Mouse (Mus musculus): ENCODE results near the gene Ufsp1.
"Not testable (repeated sequence)": the region's sequence is repeated elsewhere in the genome, so short reads cannot be mapped to it uniquely, and the experiment has no call there.

Ufsp1 gene

GRCm38 (mm10) chr5:137293839-137294743 is at the start of gene Ufsp1:
TSS of gene Ufsp1 (plus strand) at chr5:137294629.
- peak; percentile 95 to 96 for DNase-seq

GRCm38 (mm10) chr5:137263897-137264720 is 30.3 kb upstream of the Ufsp1 start:
- no peak for DNase-seq

- DNase-seq: no peak
These were observed 29.6 kb upstream of the Ufsp1 start for GRCm38 (mm10) chr5:137264787-137265186.

GRCm38 (mm10) chr5:137268131-137268910 is 26.1 kb upstream of the Ufsp1 start:
- DNase-seq: no peak

GRCm38 (mm10) chr5:137277360-137278342 is 16.8 kb upstream of the Ufsp1 start:
- no peak for DNase-seq

- DNase-seq: not testable (repeated sequence)
These were observed 10.0 kb upstream of the Ufsp1 start for GRCm38 (mm10) chr5:137284411-137284810.

- no peak for DNase-seq
These were observed 9.4 kb upstream of the Ufsp1 start for GRCm38 (mm10) chr5:137285045-137285444.

GRCm38 (mm10) chr5:137285986-137286385 is 8.4 kb upstream of the Ufsp1 start:
- DNase-seq: no peak

- DNase-seq: peak; percentile 84 to 88
These were observed 7.8 kb upstream of the Ufsp1 start for GRCm38 (mm10) chr5:137286655-137287031.

- DNase-seq: no peak
These were observed 7.1 kb upstream of the Ufsp1 start, which contains the start of gene Ache for GRCm38 (mm10) chr5:137287032-137287952. TSS of gene Ache (plus strand) at chr5:137287519.

- no peak for DNase-seq
These were observed 6.3 kb upstream of the Ufsp1 start for GRCm38 (mm10) chr5:137287953-137288743.

- no peak for DNase-seq
These were observed 5.4 kb upstream of the Ufsp1 start for GRCm38 (mm10) chr5:137288999-137289470.

- no peak for DNase-seq
These were observed 4.7 kb upstream of the Ufsp1 start for GRCm38 (mm10) chr5:137289591-137290365.

- DNase-seq: peak; percentile 70 to 80
These were observed 3.8 kb upstream of the Ufsp1 start for GRCm38 (mm10) chr5:137290677-137291076.

GRCm38 (mm10) chr5:137291381-137291926 is 3.0 kb upstream of the Ufsp1 start:
- no peak for DNase-seq

- DNase-seq: peak; percentile 87 to 90
These were observed 1.1 kb upstream of the Ufsp1 start for GRCm38 (mm10) chr5:137293282-137293681.

GRCm38 (mm10) chr5:137294744-137295093 is 290 bp downstream of the Ufsp1 start:
- DNase-seq: no peak

- DNase-seq: no peak
These were observed 867 bp downstream of the Ufsp1 start for GRCm38 (mm10) chr5:137295296-137295695.

Measured in lung, adult 18-20 months (tissue).